Mouse (Mus musculus): ENCODE results near the gene Maip1.

- TF ChIP-seq POLR2AphosphoS5 (IDR thresholded peaks at IDR 0.05; ENCODE audit: insufficient replicate concordance, low read depth, low read length) (no peak), CTCF (IDR thresholded peaks at IDR 0.05; ENCODE audit: low read depth, low read length) (no peak), GATA1 (IDR thresholded peaks at IDR 0.05; ENCODE audit: borderline replicate concordance, low read length) (no peak)
These were observed 39.6 kb downstream of the Maip1 start for GRCm38 (mm10) chr1:57445679-57446078.

Measured in G1E (cell line).